Mouse (Mus musculus): ENCODE measurements at regions not wholly inside any gene's neighbourhood (a gene's known extent, or its start where the extent isn't known, plus 50 kb on each side); places are given as distances from the start of the nearest gene placed in this dataset.

DNA sequence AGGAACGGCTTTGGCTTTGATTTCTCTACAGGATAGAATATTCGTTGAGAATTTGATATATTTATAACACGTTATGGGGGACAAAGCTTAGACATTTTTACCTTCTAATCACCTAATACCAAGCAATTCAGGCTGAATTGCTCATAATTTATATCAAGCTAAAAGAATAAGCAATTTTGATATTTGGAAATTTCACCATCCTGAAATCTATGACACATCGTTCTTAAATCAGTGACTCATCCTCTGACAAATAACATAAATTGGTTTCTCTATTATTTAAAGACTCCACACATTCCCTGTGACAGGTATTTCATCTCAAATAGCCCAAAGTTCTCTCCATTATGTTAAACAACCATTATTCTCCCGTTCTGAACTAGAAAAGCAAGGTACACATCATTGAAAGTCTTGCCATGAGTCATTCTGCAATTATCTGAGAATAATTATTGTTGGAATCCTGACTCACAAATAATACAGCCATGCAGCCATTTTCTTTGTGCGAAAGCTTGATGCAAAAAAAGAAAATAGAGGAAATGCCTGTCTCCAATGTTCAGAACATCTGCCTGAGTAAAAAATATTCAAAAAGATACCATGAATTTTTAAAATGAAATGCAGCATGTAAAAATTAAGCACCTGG lies 182.3 kb upstream of the BC052040 start:
- Histone ChIP-seq H3K27ac (ENCODE audit: control insufficient read depth, insufficient read depth, low read length) (no peak overlapping the region), H3K4me1 (replicated peaks; ENCODE audit: control insufficient read depth, insufficient read depth, low read length) (no peaks in the 10 kb centered on the region), H3K4me3 (ENCODE audit: control insufficient read depth, insufficient read depth, low read length) (no peak overlapping the region), H3K27me3 (ENCODE audit: control insufficient read depth, insufficient read depth, low read length) (no peaks in the 10 kb centered on the region), H3K36me3 (ENCODE audit: control insufficient read depth, insufficient read depth, low read length) (no peaks in the 10 kb centered on the region)
- TF ChIP-seq CTCF (IDR thresholded peaks at IDR 0.05; ENCODE audit: borderline replicate concordance, control insufficient read depth, extremely low read depth, insufficient read depth, low read length, poor library complexity) (no peak), POLR2A (IDR thresholded peaks at IDR 0.05; ENCODE audit: control insufficient read depth, extremely low read depth, insufficient read depth, low read length, poor library complexity) (no peak)
- DNase-seq = no peak
- 88% methylated on average over 6 of the region's 6 CpGs for WGBS

DNA sequence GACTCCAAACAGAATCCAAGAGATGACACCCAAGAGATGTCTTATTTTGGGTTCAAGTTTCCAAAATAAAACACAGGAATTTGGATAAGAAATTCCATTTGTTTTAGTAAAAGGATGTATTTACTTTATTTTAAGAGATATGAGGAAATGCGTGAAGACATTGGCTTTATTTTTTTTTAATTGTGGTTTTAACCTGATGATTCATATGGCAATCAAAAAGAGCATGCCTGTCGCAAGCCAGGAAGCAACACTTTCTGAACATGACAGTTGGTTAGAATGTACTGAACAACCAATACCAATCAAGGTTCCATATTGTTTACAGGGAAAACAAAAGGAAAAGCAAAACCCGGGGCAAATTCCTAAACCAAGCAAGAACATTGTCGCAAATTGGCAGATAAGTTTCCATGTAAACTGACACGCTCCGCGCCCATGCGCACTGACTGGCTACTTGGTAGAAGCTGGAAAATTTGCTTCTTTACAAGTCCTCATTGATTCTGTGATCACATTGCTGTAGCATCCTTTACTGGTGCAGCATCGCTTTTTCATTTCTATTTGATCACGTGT lies 181.4 kb upstream of the BC052040 start:
- Histone ChIP-seq H3K36me3 (ENCODE audit: control insufficient read depth, insufficient read depth, low read length) (no peaks in the 10 kb centered on the region), H3K27me3 (ENCODE audit: control insufficient read depth, insufficient read depth, low read length) (no peaks in the 10 kb centered on the region), H3K4me1 (replicated peaks; ENCODE audit: control insufficient read depth, insufficient read depth, low read length) (no peaks in the 10 kb centered on the region), H3K4me3 (ENCODE audit: control insufficient read depth, insufficient read depth, low read length) (no peak overlapping the region), H3K27ac (ENCODE audit: control insufficient read depth, insufficient read depth, low read length) (no peak overlapping the region)
- TF ChIP-seq POLR2A (IDR thresholded peaks at IDR 0.05; ENCODE audit: control insufficient read depth, extremely low read depth, insufficient read depth, low read length, poor library complexity) = no peak
- no peak for TF ChIP-seq CTCF (IDR thresholded peaks at IDR 0.05; ENCODE audit: borderline replicate concordance, control insufficient read depth, extremely low read depth, insufficient read depth, low read length, poor library complexity)
- WGBS = 93% methylated on average over 10 of the region's 10 CpGs
- DNase-seq = no peak

DNA sequence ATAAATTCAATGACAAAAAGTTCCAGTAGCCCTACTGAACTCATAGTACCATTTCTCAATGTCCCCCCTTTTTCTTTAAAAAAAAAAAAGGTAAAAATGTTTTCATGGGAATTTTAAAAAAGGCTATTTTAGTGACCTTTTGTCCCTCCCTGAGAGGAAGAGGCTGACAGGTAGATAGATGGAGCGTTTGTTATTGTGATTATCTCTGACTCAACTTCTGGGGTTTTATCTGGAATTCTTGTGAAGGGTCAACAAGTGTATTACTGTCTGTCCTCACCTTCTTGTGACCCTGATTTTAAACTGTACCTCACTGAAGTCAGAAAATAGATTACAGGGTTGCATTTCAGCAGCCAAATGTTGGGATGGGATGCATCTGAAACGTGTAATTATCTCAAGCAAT lies 179.3 kb upstream of the BC052040 start:
- no peak overlapping the region for H3K4me3 ChIP-seq (ENCODE audit: control insufficient read depth, insufficient read depth, low read length)
- DNase-seq = no peak
- no peaks in the 10 kb centered on the region for H3K27me3 ChIP-seq (ENCODE audit: control insufficient read depth, insufficient read depth, low read length)
- 58% methylated on average over 2 of the region's 2 CpGs for WGBS
- no peak overlapping the region for H3K27ac ChIP-seq (ENCODE audit: control insufficient read depth, insufficient read depth, low read length)
- no peaks in the 10 kb centered on the region for H3K4me1 ChIP-seq (replicated peaks; ENCODE audit: control insufficient read depth, insufficient read depth, low read length)
- H3K36me3 ChIP-seq (ENCODE audit: control insufficient read depth, insufficient read depth, low read length) = no peaks in the 10 kb centered on the region
- TF ChIP-seq CTCF (IDR thresholded peaks at IDR 0.05; ENCODE audit: borderline replicate concordance, control insufficient read depth, extremely low read depth, insufficient read depth, low read length, poor library complexity) (no peak), POLR2A (IDR thresholded peaks at IDR 0.05; ENCODE audit: control insufficient read depth, extremely low read depth, insufficient read depth, low read length, poor library complexity) (no peak)

DNA sequence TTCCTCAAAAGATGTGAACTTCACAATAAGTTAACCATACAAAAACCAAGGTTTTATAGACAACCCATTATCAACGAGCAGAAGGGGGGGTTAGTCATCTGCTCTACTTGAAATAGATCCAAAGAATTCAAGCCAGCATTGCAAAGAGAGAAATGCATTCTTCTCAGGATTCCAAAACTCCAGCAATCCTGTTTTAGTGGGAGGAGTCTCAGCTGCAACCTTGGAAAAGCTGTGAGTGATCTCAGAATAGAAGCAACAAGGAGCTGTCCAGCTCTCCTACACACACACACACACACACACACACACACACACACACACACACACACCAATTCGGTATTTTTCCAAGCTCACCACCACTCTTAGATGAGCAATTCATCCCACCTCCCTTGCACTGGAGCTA lies 149.0 kb upstream of the BC052040 start:
- Histone ChIP-seq H3K4me1 (replicated peaks; ENCODE audit: control insufficient read depth, insufficient read depth, low read length) (no peaks in the 10 kb centered on the region), H3K4me3 (ENCODE audit: control insufficient read depth, insufficient read depth, low read length) (no peak overlapping the region), H3K27me3 (ENCODE audit: control insufficient read depth, insufficient read depth, low read length) (no peaks in the 10 kb centered on the region), H3K27ac (ENCODE audit: control insufficient read depth, insufficient read depth, low read length) (no peak overlapping the region), H3K36me3 (ENCODE audit: control insufficient read depth, insufficient read depth, low read length) (no peaks in the 10 kb centered on the region)
- 53% methylated on average over 2 of the region's 2 CpGs for WGBS
- no peak for DNase-seq
- TF ChIP-seq POLR2A (IDR thresholded peaks at IDR 0.05; ENCODE audit: control insufficient read depth, extremely low read depth, insufficient read depth, low read length, poor library complexity) (no peak), CTCF (IDR thresholded peaks at IDR 0.05; ENCODE audit: borderline replicate concordance, control insufficient read depth, extremely low read depth, insufficient read depth, low read length, poor library complexity) (no peak)

DNA sequence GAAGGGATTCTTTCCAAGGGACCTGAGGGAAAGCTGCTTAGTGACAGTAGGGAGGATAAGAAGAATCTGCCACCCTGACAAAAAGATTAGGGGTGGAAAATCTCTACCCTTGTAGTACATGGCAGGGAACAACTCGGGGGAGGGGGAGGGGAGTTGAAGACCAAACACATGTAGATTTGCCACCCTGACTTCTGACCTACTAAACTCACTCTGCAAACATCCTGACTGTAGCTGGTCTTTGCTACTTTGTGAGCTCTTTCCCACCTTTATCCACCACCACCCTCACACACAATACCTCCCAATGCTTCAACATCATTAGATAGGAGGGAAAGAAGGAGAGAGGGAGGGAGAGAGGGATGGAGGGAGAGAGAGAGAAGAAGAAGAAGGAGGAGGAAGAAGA lies 140.4 kb upstream of the BC052040 start:
- Histone ChIP-seq H3K36me3 (ENCODE audit: control insufficient read depth, insufficient read depth, low read length) (no peaks in the 10 kb centered on the region), H3K4me3 (ENCODE audit: control insufficient read depth, insufficient read depth, low read length) (no peak overlapping the region), H3K4me1 (replicated peaks; ENCODE audit: control insufficient read depth, insufficient read depth, low read length) (no peaks in the 10 kb centered on the region), H3K27ac (ENCODE audit: control insufficient read depth, insufficient read depth, low read length) (no peak overlapping the region), H3K27me3 (ENCODE audit: control insufficient read depth, insufficient read depth, low read length) (no peaks in the 10 kb centered on the region)
- no peak for TF ChIP-seq POLR2A (IDR thresholded peaks at IDR 0.05; ENCODE audit: control insufficient read depth, extremely low read depth, insufficient read depth, low read length, poor library complexity)
- TF ChIP-seq CTCF (IDR thresholded peaks at IDR 0.05; ENCODE audit: borderline replicate concordance, control insufficient read depth, extremely low read depth, insufficient read depth, low read length, poor library complexity) = no peak
- WGBS = 48% methylated on average over 1 of the region's 1 CpGs
- no peak for DNase-seq

DNA sequence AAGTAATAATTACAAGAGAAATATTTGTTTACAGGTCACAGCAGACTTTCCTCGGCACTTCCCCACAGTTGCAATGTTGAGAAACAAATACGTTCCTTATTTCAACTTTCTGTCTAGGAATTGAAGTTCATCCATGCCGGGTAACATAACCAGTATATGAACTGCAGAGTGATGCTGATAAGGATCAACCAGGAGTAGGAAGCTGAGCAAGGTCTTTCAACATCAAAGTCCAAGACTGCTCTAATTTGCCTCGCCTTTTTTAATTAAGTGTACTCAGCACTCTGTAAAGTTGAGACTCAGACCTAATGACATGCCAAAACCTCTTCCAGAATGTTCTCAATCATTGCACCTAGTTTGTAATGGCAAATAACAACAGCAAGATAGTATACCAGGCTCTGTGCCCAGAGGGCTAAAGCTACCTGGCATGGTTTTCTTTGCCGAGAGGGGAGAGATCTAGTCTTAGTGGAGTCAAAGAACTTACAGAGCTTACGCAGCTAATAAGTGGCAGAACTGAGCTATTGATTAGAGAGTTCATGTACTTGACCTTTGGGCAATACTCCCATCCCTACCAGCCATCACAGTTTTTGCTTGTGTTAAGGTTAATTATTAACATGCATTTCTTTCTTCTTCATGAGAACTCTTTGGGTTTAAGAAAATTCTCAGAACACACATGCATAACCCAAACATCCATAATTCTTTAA lies 131.6 kb upstream of the BC052040 start:
- no peak for TF ChIP-seq POLR2A (IDR thresholded peaks at IDR 0.05; ENCODE audit: control insufficient read depth, extremely low read depth, insufficient read depth, low read length, poor library complexity)
- no peak for TF ChIP-seq CTCF (IDR thresholded peaks at IDR 0.05; ENCODE audit: borderline replicate concordance, control insufficient read depth, extremely low read depth, insufficient read depth, low read length, poor library complexity)
- no peak for DNase-seq
- Histone ChIP-seq H3K4me1 (replicated peaks; ENCODE audit: control insufficient read depth, insufficient read depth, low read length) (no peaks in the 10 kb centered on the region), H3K27ac (ENCODE audit: control insufficient read depth, insufficient read depth, low read length) (no peak overlapping the region), H3K27me3 (ENCODE audit: control insufficient read depth, insufficient read depth, low read length) (no peaks in the 10 kb centered on the region), H3K4me3 (ENCODE audit: control insufficient read depth, insufficient read depth, low read length) (no peak overlapping the region), H3K36me3 (ENCODE audit: control insufficient read depth, insufficient read depth, low read length) (no peaks in the 10 kb centered on the region)
- 95% methylated on average over 6 of the region's 6 CpGs for WGBS

All from thymus, adult 2 months (tissue).